Mouse (Mus musculus): ENCODE data around the gene Cdc6. TPM values are rescaled to one million over a fixed set of nuclear protein-coding genes. Genes with fewer than 3 reads are reported as not detected.
A peak's percentile ranks its signal among the peaks of the same experiment; 100 is the strongest.
"Not testable (repeated sequence)": the region's sequence is repeated elsewhere in the genome, so short reads cannot be mapped to it uniquely, and the experiment has no call there.

Gene Cdc6
- total RNA-seq, 4 experiments from 2014 or later = 0.15 to 0.91 (median 0.25) TPM

- DNase-seq (ENCODE audit: low spot score in 2 of 2) = no peak
Observed at GRCm38 (mm10) chr11:98931513-98932292, 24.1 kb downstream of the Cdc6 start.

GRCm38 (mm10) chr11:98932293-98933091, 24.9 kb downstream of the Cdc6 start:
- no peak for DNase-seq (ENCODE audit: low spot score in 2 of 2)

GRCm38 (mm10) chr11:98933151-98933550, 25.6 kb downstream of the Cdc6 start:
- DNase-seq (ENCODE audit: low spot score in 2 of 2) = peak in 1 of 2 experiments; percentile 75

GRCm38 (mm10) chr11:98933847-98934246, 26.2 kb downstream of the Cdc6 start:
- not testable (repeated sequence) for DNase-seq (ENCODE audit: low spot score in 2 of 2)

GRCm38 (mm10) chr11:98934367-98934766, 26.8 kb downstream of the Cdc6 start:
- DNase-seq (ENCODE audit: low spot score in 2 of 2) = no peak

GRCm38 (mm10) chr11:98935123-98935522, 27.5 kb downstream of the Cdc6 start:
- no peak for DNase-seq (ENCODE audit: low spot score in 2 of 2)

- no peak for DNase-seq (ENCODE audit: low spot score in 2 of 2)
Observed at GRCm38 (mm10) chr11:98936170-98936569, 28.6 kb downstream of the Cdc6 start.

GRCm38 (mm10) chr11:98936606-98937409, 29.2 kb downstream of the Cdc6 start:
- peak in 1 of 2 experiments; percentile 8 for DNase-seq (ENCODE audit: low spot score in 2 of 2)

GRCm38 (mm10) chr11:98937410-98937913, 29.9 kb downstream of the Cdc6 start:
- peak; percentile 19 to 70 for DNase-seq (ENCODE audit: low spot score in 2 of 2)

GRCm38 (mm10) chr11:98937914-98938694, 30.5 kb downstream of the Cdc6 start:
- DNase-seq (ENCODE audit: low spot score in 2 of 2) = peak in 1 of 2 experiments; percentile 26

GRCm38 (mm10) chr11:98938701-98939083, 31.1 kb downstream of the Cdc6 start:
- DNase-seq (ENCODE audit: low spot score in 2 of 2) = no peak

GRCm38 (mm10) chr11:98939084-98939952, 31.7 kb downstream of the Cdc6 start:
- DNase-seq (ENCODE audit: low spot score in 2 of 2) = no peak

GRCm38 (mm10) chr11:98939953-98940641, 32.5 kb downstream of the Cdc6 start:
- peak; percentile 48 to 87 for DNase-seq (ENCODE audit: low spot score in 2 of 2)

GRCm38 (mm10) chr11:98940776-98941175, 33.2 kb downstream of the Cdc6 start:
- DNase-seq (ENCODE audit: low spot score in 2 of 2) = peak in 1 of 2 experiments; percentile 12

- peak in 1 of 2 experiments; percentile 28 for DNase-seq (ENCODE audit: low spot score in 2 of 2)
Observed at GRCm38 (mm10) chr11:98941341-98941825, 33.8 kb downstream of the Cdc6 start.

- DNase-seq (ENCODE audit: low spot score in 2 of 2) = peak; percentile 36 to 73
Observed at GRCm38 (mm10) chr11:98941826-98942550, 34.4 kb downstream of the Cdc6 start.

- peak in 1 of 2 experiments; percentile 30 for DNase-seq (ENCODE audit: low spot score in 2 of 2)
Observed at GRCm38 (mm10) chr11:98942555-98942922, 34.9 kb downstream of the Cdc6 start.
